Mouse (Mus musculus) MN1 (cell line): ENCODE data around the gene Ergic1.

Source experiments
- DNase-seq: peaks from one replicate; pipeline ENCODE4 v3.0.0-alpha.2; 2016; ENCODE audit warnings: low spot score

The Ergic1 gene

DNA sequence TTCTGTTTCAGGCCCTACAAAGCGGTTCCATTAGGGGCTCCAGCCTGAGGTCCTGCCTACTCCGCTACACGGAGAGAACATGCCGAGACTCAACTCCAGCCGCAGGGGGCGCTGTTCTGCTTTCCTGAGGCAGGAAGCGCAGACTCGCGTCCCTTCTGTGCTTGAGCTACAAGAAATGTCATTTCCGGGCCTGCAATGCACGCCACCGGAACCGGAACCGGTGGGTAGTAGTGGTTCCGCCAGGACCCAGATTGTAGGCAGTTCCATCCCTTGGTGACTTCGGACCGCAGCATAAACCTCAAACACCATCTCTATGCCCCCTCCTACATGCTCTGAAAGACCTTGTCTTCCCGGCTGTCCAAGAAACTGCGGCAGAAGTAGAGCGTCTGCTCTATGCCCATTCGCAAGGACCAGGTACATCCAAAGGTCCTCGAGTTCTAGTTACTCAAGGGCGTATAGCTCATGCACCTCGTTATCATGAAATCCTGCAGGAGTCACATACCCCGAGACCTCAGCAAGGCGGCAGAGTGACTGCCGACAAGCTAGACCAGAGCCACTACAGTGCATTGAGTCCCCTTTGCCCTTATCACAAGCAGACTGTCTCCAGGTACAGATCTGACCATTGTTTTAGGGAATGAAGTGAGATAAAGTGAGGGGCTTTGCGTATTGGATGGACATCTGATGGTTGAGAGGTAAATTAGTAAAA, 101.8 kb downstream of the Ergic1 start, which contains the start of gene Atp6v0e:
TSS of gene Atp6v0e (plus strand) at position 254 of the 706 bp plus-strand sequence.
- DNase-seq: peak; percentile 97

DNA sequence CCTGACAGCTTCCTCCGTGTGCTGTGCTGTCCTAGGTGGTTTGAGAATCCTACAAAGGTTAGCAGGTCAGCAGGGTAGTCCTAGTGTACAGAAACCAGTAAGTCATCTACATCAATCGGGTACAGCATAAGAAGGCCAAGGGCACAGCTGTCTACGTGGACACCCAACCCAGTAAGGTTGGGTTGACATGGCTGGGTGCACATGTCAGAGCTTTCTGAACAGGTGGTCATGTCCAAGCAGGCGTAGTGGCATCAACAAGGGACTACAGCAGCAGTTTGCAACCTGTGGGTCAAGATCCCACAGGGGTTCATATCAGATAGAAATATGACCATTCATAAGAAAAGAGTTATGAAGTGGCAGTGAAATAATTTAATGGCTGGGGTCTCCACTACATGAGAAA, 104.3 kb downstream of the Ergic1 start:
- no peak for DNase-seq

DNA sequence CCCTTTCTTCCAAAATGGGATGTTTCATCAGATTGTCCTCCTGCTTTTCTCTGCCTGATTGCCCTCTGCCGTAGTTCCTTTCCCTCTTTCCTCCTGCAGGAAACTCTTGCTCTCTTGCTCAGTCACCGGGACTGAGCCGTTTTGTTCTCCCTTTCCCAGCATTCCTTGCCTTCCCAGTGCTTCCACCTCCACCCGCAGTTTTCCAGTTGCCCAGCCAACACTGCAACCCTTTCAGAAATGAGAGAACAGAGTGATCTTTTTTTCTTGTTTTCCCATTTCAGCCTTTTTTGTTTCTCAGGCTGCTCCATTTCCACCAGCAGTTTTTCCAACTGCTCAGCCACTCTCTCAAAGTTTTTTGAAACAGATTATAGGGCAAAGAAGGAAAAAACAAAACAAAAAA, 110.0 kb downstream of the Ergic1 start:
- no peak for DNase-seq

- DNase-seq: no peak
Observed at GRCm38 (mm10) chr17:26675845-26676244, 114.6 kb downstream of the Ergic1 start.

DNA sequence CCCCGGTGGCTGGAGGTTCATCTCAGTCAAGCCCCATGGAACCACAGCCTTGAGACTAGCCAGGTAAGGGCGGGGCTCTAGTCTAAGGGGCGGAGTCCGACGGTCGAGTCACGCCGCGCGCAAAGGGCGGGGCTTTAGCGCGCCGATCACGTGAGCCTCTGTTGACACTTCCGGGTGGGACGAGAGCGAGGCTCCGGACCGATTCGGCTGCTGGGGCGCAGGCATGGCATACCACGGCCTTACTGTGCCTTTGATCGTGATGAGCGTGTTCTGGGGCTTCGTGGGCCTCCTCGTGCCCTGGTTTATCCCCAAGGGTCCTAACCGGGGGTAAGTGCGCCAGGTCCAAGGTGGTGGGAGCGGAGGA, 114.9 kb downstream of the Ergic1 start:
- peak; percentile 92 for DNase-seq

DNA sequence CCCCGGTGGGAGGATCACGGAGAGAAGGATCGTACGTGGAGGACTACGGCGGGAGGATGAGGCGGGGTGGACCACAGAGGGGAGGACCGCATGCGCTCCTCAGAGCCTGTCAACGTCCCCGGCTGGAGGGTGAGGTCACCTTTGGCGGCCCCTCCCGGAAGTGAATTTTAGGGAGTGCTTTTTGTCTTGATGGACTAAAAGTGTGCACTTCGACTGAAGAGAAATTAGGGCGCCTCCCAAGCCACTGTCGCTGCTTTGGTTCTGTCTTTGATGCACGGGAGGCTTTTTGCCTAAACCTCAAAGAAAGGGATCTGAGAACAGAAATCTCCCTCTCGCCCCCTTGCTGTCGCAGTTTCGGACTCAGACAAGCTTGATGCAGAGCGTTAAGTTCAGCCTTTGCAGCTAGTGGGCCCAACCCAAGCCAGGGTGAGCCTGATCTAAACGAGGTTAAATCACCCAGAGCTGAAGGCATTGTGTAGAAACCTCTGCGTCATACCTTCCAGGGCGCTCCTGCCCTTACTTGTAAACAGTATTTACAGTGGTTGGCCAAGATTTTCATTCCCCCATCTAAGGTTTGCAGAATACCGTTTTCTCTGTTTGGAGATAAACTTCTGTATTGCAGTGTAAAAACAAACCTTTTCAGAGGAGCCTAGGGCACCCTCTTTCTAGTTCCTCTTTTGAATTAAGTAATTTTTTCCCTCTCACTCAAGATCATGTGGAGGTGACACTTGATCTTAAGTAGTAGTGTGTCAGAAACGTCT, 115.5 kb downstream of the Ergic1 start:
- DNase-seq: peak; percentile 83

- DNase-seq: no peak
Observed at GRCm38 (mm10) chr17:26677711-26678637, 116.7 kb downstream of the Ergic1 start.

DNA sequence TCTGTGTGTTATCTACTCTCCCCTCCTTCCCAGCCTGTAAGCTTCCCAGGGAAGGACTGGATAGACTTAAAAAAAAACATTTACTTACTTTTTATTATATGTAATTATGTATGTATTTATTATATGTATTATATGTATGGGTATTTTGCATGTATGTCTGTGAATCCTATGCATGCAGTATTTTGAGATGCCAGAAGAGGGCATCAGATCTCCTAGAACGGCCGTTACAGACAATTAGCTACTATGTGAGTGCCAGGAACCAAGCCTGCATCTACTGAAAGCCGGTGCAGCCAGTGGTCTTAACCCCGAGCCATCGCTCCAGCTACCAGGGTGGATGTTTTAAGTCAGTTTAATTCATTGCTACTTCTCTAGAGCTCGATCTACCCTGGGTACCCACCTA, 120.0 kb downstream of the Ergic1 start:
- no peak for DNase-seq

- no peak for DNase-seq
Observed at GRCm38 (mm10) chr17:26686334-26687000, 125.2 kb downstream of the Ergic1 start.

DNA sequence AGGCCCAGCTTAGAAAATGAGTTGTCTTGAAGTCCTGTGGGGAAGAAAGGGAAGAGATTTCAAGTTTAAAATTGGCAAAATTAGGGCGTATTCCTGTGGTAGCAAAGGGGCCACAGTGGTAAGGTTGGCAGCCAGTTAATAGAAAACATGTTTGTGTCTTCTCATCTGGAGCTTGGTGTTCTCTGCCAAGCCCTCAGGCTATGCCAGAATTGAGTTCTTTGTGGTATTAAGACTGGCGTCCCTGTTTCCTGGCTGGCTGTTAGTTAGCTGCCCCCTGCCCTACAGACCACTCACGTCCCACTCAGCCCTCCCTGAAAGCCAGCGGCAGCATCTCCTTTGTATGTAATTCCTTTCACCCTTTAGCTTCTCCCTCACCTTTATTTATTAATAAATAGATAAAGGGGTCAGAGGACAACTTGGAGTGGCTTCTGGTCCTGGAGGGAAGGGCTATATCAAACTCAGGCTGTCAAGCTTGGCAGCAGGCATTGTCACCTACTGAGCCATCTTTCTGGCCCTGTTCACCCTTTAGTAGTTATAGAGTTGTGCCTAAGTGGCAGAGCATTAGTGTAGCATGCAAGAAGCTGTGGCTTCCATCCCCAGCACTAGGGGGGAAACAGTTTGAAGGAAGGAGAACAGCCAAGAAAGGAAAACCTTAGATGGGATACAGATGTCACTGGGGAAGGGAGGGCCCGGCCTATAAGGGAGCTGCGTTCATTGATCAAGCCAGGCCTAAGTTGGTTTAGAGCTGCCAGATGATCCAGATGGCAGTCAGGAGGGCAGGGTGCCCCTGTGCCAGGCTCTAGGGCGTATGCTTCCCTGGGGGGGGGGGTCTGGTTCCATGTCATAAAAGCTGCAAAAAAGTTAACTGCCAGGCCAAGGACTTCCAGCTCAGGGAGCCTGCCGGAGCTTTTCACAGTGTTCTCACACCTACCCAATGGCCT, 127.8 kb downstream of the Ergic1 start:
- peak; percentile 37 for DNase-seq

GRCm38 (mm10) chr17:26689810-26690209, 128.5 kb downstream of the Ergic1 start:
- peak; percentile 53 for DNase-seq

- DNase-seq: no peak
Observed at GRCm38 (mm10) chr17:26690236-26690635, 128.9 kb downstream of the Ergic1 start.

DNA sequence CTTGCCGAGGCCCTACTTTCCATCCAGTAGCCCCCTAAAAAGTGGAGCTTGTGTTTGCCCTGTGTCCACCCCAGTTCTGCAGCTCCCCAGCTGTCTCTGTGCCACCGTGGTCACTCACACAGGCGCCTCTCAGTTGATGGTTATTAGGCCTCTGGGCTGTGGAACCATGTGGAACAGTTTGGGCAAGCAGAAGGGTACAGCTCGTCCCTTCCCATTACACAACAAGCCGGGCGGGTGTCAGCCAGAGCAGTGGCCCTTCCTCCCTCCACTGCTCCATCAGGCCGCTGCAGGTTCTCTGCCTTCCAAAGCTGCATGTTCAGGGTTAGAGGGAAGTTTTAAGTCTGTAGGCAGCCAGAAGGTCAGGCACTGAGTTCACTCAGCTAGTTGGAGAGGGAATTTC, 129.8 kb downstream of the Ergic1 start:
- no peak for DNase-seq

DNA sequence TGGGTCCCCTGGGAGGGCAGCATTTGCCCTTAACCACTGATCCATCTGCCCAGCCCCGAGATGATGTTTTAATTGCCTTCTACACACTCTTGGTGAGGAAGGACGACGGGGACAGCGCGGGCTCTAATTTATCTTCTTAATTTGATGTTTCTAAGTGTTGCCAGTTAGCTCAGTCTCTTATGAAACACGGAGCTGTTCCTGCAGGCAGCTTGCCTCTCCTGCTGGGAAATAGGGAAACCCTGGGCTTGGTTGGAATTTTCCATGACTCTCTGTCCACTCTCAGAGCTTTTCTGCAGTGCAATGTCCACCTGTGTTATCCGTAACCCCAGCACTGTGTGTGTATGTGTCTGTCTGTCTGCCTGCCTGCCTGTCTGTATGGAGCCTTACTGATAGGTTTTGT, 132.1 kb downstream of the Ergic1 start:
- peak; percentile 57 for DNase-seq

DNA sequence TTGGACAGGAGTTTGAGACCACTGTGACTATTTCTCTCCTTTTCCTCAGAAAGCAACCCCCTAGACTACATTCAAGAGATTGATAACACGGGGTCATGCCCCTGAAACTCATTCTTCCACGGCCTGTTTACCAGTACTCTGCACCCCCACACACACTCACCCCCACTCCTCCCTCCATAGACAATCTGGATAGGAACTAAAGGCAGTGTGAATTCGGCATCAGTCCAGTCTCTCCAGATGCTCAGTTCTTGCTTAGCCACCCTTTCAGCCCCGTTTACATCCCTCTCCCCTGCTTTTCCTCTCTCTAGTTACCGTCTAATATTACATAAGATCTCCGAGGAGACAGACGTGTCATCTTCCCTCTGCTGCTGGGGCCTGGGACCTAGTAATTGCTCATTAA, 132.9 kb downstream of the Ergic1 start:
- no peak for DNase-seq

DNA sequence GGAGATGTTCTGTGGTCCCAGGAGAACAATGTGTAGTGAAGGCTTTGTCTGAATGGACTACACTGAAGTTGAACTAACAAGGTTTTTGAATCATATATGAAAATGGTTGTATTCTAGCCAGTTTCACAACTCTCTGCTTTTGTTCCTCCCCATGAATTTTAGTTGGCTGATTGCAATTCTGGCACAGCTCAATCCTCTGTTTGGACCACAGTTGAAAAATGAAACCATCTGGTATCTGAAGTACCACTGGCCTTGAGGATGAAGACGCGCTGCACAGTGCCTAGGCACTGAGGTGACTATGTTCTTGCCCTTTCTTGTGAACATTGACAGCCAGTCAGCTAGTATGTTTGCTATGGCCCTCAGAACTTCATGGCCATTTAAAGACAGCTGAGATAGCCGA, 133.9 kb downstream of the Ergic1 start:
- no peak for DNase-seq

DNA sequence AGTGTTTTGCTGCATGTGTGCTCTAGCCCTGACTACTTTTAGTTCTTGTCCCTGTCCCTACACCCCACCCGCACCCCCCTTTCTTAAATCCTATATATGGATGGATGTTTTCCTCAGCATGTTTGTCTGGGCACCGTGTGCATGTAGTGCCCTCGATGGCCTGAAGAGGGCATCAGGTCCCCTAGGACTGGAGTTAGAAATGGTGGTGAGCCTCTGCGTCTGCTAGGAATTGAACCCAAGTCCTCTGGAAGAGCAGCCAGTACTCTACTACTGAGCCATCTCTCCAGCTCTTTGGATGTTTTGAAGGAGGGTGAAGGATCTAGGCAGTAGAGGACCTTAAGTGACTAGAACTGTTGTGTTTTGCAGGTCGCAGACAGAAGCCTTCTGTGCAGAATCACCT, 137.6 kb downstream of the Ergic1 start:
- DNase-seq: no peak

DNA sequence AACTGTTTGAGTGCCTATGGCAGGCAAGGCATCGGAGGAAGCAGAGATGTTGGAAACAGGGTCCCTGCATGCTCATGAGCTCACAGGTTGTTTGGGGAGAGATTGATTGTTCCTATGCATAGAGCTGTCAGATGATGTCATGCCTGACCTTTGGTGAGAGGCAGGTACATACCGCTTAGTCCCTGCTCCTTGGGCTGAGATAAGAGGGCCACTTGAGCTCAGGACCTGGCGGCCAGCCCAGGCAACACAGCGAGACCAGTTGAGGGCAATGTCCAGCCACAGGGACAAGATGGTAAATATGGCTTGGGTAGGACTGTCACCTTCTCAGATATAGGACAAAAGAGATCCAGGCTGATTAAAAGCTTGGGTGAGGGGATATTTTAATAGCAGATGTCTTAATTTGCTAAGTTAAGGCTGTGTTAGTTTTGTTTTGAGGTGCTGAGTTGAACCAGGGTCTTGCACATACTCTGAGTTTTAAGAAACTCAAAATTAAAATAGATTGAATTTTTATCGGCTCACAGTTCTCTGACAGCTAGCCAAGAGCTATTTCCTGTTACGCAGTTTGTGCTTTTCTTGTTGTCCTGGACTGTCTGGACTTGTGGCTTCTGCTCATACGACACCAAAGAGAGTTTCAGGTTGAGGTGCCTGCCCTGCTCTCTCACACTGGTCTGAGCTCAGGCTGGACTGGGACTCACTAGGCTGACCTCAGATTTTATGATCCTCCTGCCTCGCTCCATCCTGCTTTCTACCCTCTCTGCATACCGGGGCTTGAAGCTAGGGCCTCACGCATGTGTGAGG, 138.7 kb downstream of the Ergic1 start:
- peak; percentile 17 for DNase-seq

- DNase-seq: no peak
Observed at GRCm38 (mm10) chr17:26701565-26701964, 140.3 kb downstream of the Ergic1 start.

GRCm38 (mm10) chr17:26702621-26703020, 141.3 kb downstream of the Ergic1 start:
- peak; percentile 69 for DNase-seq
